Mouse (Mus musculus) liver, postnatal 0 days (tissue): ENCODE data around the gene Gm49405.

Source experiments
- CTCF ChIP-seq: sonication (generic); IDR thresholded peaks from 2 replicates; pipeline ENCODE4 v1.5.1; 2016; ENCODE audit warnings: antibody characterized with exemption, low read depth
- EP300 ChIP-seq: IDR thresholded peaks from 2 replicates; pipeline ENCODE4 v1.6.1; 2016; ENCODE audit warnings: antibody characterized with exemption, low read depth, mild to moderate bottlenecking

- TF ChIP-seq CTCF (peak; percentile 94), EP300 (no peak)
Measured at GRCm38 (mm10) chr19:4047859-4048258, 47.4 kb downstream of the Gm49405 start.
